ENCODE assay signal across 8 mouse cellular contexts in genomic region chr1:54706621-54707020, GRCm38 (mm10).
A peak's percentile ranks its signal among the peaks of the same experiment; 100 is the strongest.
DNase-seq lines count a peak whose midpoint lies in the region; ATAC-seq and TF ChIP-seq lines count a peak whose summit lies in the region.

No protein-coding gene starts in this region.

- no peak overlapping the region for H3K27ac ChIP-seq in intestine, postnatal 0 days (ENCODE audit: low read depth, low read length)
- H3K27ac ChIP-seq in intestine, embryonic 16.5 days (ENCODE audit: low read length), result no peak overlapping the region

- 25% methylated on average over 3 of the region's 3 CpGs for WGBS in intestine, postnatal 0 days
- 30% methylated on average over 3 of the region's 3 CpGs for WGBS in intestine, embryonic 16.5 days

- DNase-seq in A20 (ENCODE audit: low read depth, low spot score), result peak; percentile 40
- peak; percentile 30 for DNase-seq in ZHBTc4 (ENCODE audit: low read depth, low spot score)
- DNase-seq in right cerebral cortex, postnatal 4 days, result no peak
- no peak for DNase-seq in c-Kit-positive CD71-positive TER-119-positive erythroid progenitor cells, embryonic 14.5 days (ENCODE audit: low spot score)
- no peak for DNase-seq in adipocyte (ENCODE audit: low spot score)

- ATAC-seq in intestine, postnatal 0 days, result no peak
- ATAC-seq in intestine, embryonic 16.5 days, result no peak
- ATAC-seq in megakaryocyte progenitor cell, adult 5-6 weeks (replicated peaks; ENCODE audit: poor library complexity), result peak; percentile 56; the same call in 1 of the 2 replicates

- H3K4me3 ChIP-seq in intestine, postnatal 0 days (ENCODE audit: low read depth, low read length), result no peak overlapping the region
- no peak overlapping the region for H3K4me3 ChIP-seq in intestine, embryonic 16.5 days (ENCODE audit: low read length)

- no peaks in the 10 kb centered on the region for H3K4me1 ChIP-seq in intestine, postnatal 0 days (replicated peaks; ENCODE audit: control insufficient read depth, insufficient read depth, low read length)
- H3K4me1 ChIP-seq in intestine, embryonic 16.5 days (ENCODE audit: control insufficient read depth, insufficient read depth, low read length), result no peaks in the 10 kb centered on the region

- no peaks in the 10 kb centered on the region for H3K27me3 ChIP-seq in intestine, postnatal 0 days (replicated peaks; ENCODE audit: control insufficient read depth, insufficient read depth, low read length)
- H3K27me3 ChIP-seq in intestine, embryonic 16.5 days (replicated peaks; ENCODE audit: control insufficient read depth, insufficient read depth, low read length), result no peaks in the 10 kb centered on the region

- H3K9me3 ChIP-seq in intestine, postnatal 0 days (ENCODE audit: control insufficient read depth), result no peaks in the 10 kb centered on the region
- H3K9me3 ChIP-seq in intestine, embryonic 16.5 days (ENCODE audit: control insufficient read depth, low read length), result no peaks in the 10 kb centered on the region

- no peak overlapping the region for H3K4me2 ChIP-seq in intestine, postnatal 0 days (replicated peaks; ENCODE audit: low read depth)
- H3K4me2 ChIP-seq in intestine, embryonic 16.5 days (ENCODE audit: low read depth, low read length), result no peak overlapping the region

- TF ChIP-seq CTCF in intestine, postnatal 0 days (IDR thresholded peaks at IDR 0.05; ENCODE audit: low read depth), result peak; percentile 78

- H3K36me3 ChIP-seq in intestine, postnatal 0 days (ENCODE audit: control insufficient read depth, insufficient read depth), result no peaks in the 10 kb centered on the region
- H3K36me3 ChIP-seq in intestine, embryonic 16.5 days (ENCODE audit: control insufficient read depth, insufficient read depth, low read length), result no peaks in the 10 kb centered on the region

- H3K9ac ChIP-seq in intestine, postnatal 0 days (ENCODE audit: low read depth, low read length), result no peak overlapping the region
- H3K9ac ChIP-seq in intestine, embryonic 16.5 days (ENCODE audit: low read depth, low read length), result no peak overlapping the region

Comparison
In these comparisons a context has a peak if more than half of its experiments do, and no peak if none do; other contexts are left out.
1. DNase-seq: peak in A20 (single experiment) and ZHBTc4 (single experiment); none in right cerebral cortex, postnatal 4 days (single experiment), c-Kit-positive CD71-positive TER-119-positive erythroid progenitor cells, embryonic 14.5 days (single experiment) and adipocyte (single experiment).